Mouse (Mus musculus) thymus, postnatal 10 days (tissue): ENCODE data around the gene Vsig10.
"Not testable (repeated sequence)": the region's sequence is repeated elsewhere in the genome, so short reads cannot be mapped to it uniquely, and the experiment has no call there.

Experiments
- DNase-seq, 2 experiments: peaks; one replicate each; pipeline ENCODE4 v3.0.0; 2021; ENCODE audit warnings: low spot score in 2 of 2

Vsig10 gene

DNA sequence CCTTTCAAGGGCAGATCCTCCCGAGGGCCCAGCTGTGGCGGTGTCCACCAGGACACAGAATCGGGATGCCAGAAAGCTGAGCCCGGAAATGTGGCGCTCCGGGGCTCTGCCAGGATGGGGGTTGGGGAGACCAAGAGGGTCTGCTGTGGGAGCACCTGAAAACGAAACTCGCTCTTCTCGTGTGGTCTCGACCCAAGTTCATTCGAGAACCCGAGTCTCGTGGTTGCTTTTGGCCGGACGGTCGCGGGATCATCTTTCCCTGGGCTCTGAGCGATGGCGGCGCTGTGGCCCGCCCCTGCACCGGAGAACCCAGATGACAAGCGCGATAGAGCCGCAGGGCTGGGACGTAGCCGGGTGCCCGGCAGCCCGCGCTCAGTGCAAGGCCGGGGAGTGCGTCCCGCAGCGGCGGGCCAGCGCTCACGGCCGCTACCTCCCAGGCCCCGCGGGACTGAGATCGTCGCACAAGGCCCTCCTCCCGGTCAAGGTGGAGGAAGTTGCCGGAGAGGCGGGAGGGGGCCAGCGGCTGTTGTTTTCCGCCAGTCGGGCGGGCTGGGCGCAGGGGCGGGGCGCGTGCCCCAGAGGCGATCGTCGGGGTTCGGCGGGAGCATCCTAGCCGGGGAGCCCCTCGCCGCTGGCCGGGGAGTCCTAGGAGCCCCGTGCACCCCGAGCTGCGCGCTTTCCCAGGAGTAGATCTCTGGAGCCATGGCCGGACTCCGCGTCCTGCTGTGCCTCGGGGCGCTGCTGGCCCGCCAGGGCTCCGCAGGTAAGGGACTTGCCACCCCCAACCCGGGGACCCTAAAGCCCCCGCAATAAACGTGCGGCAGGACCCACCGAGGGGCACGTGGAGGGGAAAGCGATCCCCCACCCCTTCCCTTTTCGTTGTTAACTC, at the start of gene Vsig10:
Gene Vsig10 (plus strand): TSS at position 343 of the 889 bp plus-strand sequence.
- DNase-seq: peak in 1 of 2 experiments; percentile 8

DNA sequence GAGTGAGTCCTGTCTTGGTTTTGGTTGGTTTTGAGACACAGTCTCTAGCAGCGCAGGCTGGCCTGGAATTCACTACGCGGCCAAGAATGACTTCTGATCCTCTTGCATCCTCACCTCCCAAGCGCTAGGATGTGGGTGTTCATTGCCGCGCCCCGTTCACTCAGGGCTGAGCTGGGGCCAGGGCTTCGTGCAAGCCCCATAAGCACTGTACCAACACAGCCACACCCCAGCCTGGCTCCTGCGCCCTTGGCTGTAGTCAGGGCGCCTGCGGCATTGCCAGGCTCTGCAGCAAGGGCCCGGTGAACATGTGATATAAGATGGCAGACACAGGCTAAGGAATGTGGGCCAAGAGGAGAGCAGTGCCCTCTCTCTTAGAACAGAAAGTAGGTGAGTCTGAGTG, 49.5 kb upstream of the Vsig10 start:
- no peak for DNase-seq

DNA sequence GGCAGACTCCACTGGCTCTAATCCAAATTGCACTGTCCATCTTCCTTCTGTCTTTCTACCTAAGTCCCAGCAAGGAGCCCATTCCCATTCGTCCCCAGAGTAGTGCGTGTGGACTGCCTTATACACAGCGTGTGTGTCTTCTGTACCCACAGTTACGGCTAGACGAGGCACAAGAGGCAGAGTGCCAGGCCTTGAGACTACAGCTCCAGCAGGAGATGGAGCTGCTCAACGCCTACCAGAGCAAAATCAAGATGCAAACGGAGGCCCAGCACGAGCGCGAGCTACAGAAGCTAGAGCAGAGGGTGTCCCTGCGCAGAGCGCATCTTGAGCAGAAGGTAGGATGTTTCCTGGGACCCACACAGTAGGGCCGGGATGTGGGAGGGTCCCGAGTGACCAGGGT, 46.9 kb upstream of the Vsig10 start:
- no peak for DNase-seq

DNA sequence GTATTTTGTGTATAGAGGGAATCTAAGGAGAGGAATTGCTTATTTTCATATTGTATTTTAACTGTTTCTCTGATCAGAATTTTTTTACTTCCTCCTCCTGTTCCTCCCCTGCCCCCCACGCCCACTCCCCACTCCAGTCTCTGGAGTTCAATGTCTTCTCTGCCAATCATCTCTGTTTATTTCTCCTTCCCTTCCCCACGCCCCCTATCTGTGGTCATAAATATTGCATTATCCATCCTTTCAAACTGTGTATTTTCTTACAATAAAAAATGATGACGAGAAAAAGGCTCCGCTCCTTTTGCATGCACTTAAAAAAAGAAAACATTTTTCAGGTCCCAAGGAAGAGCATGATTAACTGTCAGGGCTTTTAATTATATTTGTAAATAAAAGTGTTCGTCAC, 44.1 kb upstream of the Vsig10 start:
- DNase-seq: no peak

DNA sequence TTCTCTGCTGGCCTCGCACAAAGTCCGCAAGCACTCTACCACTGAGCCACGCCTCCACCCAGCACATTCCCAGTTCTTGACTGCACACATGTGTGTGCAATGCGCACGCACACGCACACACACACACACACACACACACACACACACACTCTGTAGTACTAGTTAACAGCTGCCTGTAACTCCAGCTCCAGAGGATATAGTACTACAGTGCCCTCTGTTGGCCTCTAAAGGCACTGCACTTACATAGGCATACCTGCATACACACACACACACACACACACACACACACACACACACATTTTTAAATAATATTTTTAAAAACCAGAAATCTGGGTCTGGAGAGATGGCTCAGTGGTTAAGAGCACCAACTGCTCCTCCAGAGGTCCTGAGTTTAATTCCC, 41.1 kb upstream of the Vsig10 start:
- DNase-seq: no peak

- DNase-seq: no peak
Observed at GRCm38 (mm10) chr5:117278809-117279668, 39.8 kb upstream of the Vsig10 start.

DNA sequence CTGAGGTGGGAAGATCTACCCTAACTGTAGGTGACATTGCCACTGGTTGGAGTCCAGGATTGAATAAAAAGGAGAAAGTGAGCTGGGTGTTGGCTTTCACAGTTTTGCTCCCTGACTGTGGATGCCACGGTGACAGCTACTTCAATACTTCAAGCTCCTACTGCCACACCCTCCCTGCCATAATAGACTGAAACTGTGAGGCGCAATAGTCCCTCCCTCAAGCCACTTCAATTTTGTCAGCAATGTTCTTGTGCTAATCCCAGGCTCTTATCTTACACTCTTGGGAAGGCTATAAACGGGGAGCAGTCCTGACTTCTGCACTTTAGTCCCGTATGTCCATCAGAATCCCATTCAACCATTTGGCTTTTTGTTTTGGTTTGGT, 39.2 kb upstream of the Vsig10 start:
- no peak for DNase-seq

- DNase-seq: no peak
Observed at GRCm38 (mm10) chr5:117281536-117281935, 37.3 kb upstream of the Vsig10 start.

DNA sequence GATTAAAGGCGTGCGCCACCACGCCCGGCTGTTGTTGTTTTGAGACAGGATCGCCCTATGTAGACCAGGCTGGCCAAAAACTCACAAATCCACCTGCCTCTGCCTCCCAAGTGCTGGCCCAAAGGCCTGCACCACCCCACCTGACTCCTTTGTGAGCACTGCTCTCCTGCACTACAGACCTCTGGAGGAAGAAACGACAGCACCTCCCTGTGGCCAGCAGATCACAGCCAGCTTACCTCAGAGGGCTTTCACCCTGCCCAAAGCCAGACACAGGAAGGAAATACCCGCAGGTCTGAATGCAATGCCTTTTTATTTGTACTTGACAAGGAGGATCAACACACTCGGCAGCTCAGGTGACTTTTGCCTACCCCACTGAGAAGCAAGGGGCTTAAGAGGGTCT, 36.5 kb upstream of the Vsig10 start:
- DNase-seq: no peak

DNA sequence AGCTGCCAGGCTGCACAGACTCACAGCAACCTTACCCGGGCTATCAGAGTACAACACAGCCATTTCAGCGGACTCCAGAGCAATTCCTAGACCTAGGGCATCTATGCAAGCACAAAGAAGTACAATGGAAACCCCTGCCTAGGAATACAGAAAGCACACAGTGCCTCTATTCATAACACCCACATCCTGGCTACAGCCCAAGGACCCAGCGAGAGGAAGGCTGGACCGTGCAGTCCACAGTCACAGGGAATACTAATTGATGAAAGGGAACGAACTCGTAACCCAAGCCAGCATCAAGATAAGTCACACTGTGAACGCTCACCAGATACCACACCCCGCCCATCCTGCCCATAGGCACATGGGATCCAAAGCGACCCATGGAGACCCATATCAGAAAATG, 34.9 kb upstream of the Vsig10 start:
- DNase-seq: no peak

DNA sequence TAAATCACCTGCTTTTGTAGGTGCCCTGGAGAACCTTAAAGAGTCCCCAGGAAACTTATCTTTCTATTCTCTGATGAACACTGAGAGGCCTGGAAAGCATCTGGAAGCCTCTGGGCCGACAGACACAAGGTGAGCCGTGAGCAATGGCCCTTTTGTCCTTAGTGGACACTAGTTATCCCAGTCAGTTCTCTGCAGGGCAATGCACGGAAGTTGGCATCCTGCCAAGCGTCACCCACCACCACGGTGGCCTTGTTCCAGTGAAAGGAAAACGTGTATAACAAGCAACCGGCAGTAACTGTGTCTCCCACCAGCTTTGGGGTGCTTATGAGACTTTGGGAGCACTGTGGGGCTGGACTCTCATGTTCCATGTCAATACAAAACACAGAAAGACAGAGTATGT, 34.2 kb upstream of the Vsig10 start:
- DNase-seq: no peak

- no peak for DNase-seq
Observed at GRCm38 (mm10) chr5:117285266-117285665, 33.6 kb upstream of the Vsig10 start.

- DNase-seq: no peak
Observed at GRCm38 (mm10) chr5:117286286-117286685, 32.6 kb upstream of the Vsig10 start.

DNA sequence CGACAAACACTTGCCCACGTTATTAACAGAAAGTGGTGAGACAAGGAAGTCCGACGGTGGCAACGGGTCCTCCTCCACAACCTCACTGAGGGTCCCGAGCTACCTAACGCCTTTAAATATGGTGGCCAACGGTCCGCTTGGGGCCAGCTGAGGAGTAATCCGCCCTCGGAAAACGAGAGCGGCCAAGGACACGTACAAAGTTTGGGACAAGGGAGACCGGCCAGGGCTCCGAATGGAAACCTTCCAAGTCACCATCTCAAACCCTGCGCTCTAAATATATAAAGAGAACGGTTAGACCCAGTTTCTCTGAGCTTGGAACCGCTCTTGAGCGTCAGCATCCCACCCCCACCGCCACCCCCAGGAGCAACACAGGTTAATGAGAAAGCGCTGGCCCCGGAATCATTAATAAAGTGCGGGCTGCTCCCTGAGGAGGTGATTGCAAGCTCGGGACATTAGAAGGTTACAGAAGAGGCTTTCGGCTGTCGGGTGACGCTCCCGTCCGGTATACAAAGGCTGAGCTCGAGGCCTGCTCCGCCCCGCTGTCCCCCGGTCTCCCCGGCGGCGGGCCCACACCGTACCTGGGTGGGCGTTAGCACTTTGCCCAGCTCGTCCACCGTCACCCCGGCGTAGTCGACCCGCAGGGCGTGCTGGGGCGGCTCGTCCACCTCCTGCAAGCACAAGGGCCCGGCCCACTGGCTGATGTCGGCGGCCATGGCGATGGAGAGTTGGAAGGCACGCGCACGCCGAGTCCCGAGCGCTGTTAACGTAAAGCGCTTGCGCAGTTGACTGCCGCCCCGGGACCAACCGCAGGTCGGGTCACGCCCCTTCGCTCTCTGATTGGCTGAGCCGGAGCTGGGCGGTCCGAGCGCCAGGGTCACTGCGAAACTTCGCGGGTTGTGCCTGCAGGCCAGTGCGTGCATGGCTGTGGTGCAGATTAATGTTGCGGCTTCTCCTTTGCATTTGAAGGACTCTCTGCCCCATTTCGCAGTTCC, 31.8 kb upstream of the Vsig10 start, which contains the start of gene Pebp1:
Gene Pebp1 (minus strand): TSS at position 795 of the 992 bp plus-strand sequence.
- DNase-seq: peak; percentile 90 to 92

DNA sequence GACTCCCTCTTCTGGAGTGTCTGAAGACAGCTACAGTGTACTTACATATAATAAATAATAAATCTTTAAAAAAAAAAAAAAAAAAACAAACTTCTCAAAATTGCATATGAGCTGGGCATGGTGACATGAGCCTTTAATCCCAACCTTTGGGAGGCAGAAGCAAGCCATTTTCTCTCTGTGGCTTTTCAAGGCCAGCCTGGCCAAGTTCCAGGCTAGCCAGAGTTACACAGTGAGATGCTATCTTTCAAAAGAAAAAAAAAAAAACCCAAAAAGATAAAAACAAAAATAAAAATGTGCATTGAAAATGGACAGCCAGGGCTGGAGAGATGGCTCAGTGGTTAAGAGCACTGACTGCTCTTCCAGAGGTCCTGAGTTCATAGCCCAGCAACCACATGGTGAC, 29.2 kb upstream of the Vsig10 start:
- no peak for DNase-seq

DNA sequence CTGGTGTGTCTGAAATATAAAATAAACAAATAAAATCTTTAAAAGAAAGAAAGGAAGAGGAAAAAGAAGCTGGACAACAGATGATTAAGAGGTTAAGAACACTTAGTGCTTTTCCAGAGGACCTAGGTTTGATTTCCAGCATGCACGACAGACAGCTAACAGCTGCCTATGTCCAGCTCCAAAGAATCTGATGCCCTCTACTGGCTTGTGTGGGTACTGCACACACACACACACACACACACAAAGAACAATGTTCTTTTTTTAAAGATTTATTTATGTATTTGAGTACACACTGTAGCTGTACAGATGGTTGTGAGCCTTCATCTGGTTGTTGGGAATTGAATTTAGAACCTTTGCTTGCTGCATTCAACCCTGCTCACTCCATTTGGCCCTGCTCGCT, 28.8 kb upstream of the Vsig10 start:
- DNase-seq: no peak

- DNase-seq: no peak
Observed at GRCm38 (mm10) chr5:117291312-117291711, 27.6 kb upstream of the Vsig10 start.

DNA sequence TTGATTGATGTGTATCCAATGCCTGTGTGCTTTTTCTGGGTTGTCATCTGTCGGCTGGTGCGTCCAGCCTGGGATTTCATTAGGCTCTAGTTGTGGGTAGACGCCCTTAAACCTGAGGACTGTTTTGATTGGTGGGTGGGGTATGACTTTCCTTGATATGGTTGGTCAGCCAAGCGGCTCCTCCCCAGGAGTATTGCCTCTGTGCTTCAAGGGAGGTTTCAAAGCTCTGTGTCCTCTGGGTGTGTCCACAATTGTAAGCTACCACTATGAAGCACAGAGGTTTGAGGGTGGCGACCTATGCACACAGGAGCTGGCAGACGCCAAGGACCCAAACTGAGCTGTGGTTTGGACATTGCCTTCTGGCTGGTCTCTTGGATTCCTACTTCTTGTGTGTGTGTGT, 26.3 kb upstream of the Vsig10 start:
- no peak for DNase-seq

DNA sequence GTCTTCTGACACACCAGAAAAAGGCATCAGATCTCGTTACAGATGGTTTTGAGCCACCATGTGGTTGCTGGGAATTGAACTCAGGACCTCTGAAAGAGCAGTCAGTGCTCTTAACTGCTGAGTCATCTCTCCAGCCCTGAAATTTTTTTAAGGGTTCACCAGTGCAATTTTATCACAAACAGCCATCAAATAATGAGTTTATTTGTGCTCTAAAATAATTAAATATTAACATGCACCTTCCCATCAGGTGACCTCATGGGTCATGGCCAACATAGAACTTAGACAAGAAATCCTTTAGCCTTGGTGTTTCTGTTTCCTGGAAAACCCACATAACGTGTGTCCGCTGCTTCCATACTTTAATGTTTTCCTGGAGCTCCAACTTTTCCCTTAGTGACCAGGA, 25.1 kb upstream of the Vsig10 start:
- not testable (repeated sequence) for DNase-seq

GRCm38 (mm10) chr5:117295011-117295410, 23.9 kb upstream of the Vsig10 start:
- DNase-seq: no peak

GRCm38 (mm10) chr5:117302899-117303298, 16.0 kb upstream of the Vsig10 start:
- DNase-seq: no peak
